Mouse (Mus musculus): ENCODE measurements around the gene Adamts2.
A peak's percentile ranks its signal among the peaks of the same experiment; 100 is the strongest.

The Adamts2 gene

GRCm38 (mm10) chr11:50601641-50602355 lies at the start of gene Adamts2:
Gene Adamts2, plus strand, starts transcription at chr11:50602084.
- DNase-seq (ENCODE audit: low spot score in 2 of 2) = no peak

DNA sequence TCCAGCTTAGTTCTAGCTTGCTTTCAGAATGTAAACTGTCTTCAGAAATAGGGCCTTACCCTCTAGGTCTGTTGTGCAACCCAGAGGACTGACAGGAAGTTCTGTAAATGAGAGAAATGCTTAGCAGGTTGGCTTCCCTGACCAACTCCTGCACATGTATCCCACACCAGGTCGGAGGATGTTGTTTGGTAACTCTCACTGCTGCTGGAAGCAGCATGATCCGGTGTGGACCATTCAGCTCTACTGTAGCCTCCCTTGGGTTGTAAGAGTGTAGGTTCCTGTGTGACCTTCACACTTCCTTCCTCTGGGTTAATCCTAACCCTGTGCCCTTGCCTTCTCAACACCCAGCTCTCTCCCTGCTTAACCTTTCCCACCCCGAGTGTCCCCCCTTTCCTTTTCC lies 44.8 kb upstream of the Adamts2 start:
- DNase-seq (ENCODE audit: low spot score in 2 of 2) = no peak

GRCm38 (mm10) chr11:50559108-50559507 lies 42.8 kb upstream of the Adamts2 start:
- DNase-seq (ENCODE audit: low spot score in 2 of 2) = no peak

GRCm38 (mm10) chr11:50565466-50566211 lies 36.2 kb upstream of the Adamts2 start:
- peak in 1 of 2 experiments; percentile 20 for DNase-seq (ENCODE audit: low spot score in 2 of 2)

DNA sequence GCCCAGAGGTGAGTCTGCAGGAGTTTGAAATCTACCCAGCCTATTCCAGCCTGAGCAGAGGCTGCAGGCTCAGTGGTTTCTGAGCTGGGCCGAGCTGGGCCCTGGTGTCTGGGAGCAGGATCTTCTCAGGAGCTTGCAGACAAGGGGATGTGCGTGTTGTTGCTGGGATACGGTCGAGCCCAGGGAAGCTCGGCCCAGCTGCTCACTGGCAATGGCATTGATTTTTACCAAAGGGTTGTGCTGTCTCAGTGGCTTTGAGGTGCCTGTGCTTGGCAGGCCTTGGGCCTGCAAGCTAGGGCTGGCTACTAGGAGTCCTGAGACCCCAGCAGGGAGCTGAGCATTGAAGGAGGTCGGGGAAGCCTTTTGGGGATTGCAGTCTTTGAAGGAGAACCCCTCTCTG lies 30.4 kb upstream of the Adamts2 start:
- no peak for DNase-seq (ENCODE audit: low spot score in 2 of 2)

DNA sequence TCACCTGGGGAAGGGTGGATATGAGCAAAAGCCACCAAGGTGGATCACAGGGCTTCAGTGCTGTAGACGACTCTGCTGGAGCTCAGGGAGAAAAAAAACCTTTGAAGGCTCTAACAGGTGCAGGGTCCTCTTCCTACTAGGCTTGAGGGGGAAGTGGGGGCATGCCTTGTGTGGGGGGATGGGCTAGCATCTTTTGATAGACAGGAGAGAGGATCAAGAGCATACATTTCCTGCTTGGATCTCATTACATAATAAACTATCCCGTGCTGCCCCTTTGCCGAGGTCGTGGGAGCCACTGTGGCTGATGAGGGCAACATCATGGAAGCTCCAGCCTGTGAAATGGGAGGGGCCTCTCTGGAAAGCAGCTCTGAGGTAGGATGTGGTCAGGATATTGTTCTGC lies 25.4 kb upstream of the Adamts2 start:
- DNase-seq (ENCODE audit: low spot score in 2 of 2) = no peak

GRCm38 (mm10) chr11:50587026-50587425 lies 14.9 kb upstream of the Adamts2 start:
- peak in 1 of 2 experiments; percentile 51 for DNase-seq (ENCODE audit: low spot score in 2 of 2)

DNA sequence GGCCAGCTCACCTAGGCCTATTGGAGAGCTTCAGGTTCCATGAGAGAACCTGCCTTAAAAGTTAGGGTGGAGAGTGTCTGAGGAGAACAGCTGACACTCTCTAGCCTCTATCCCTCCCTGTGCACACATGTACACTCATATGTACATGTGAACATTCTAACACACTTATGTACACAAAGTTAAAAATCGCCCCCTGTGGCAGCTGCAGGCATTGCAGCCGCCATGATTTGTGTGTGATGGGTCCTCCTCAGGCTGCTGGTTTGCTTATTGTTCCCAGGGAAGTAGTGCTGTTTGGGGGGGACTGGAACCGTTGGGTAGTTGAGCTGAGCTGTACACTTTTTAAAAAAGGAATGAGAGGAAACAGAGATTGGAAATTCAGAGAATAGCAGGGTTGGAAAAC lies 14.1 kb upstream of the Adamts2 start:
- peak; percentile 18 to 64 for DNase-seq (ENCODE audit: low spot score in 2 of 2)

DNA sequence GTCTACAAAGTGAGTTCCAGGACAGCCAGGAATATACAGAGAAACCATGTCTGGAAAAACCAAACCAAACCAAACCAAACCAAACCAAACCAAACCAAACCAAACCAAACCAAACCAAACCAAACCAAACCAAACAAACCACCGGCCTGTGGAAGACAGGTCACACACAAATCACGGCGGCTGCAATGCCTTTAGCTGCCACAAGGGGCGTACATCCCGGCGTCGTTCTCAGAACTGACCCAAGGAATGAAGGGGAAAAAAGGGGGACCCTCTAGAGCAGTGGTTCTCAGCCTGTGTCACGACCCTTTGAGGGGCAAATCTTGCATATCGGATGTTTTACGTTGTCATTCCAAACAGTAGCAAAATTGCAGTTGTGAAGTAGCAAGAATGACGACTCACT lies 12.8 kb upstream of the Adamts2 start:
- peak; percentile 29 to 62 for DNase-seq (ENCODE audit: low spot score in 2 of 2)

GRCm38 (mm10) chr11:50591053-50591452 lies 10.8 kb upstream of the Adamts2 start:
- no peak for DNase-seq (ENCODE audit: low spot score in 2 of 2)

DNA sequence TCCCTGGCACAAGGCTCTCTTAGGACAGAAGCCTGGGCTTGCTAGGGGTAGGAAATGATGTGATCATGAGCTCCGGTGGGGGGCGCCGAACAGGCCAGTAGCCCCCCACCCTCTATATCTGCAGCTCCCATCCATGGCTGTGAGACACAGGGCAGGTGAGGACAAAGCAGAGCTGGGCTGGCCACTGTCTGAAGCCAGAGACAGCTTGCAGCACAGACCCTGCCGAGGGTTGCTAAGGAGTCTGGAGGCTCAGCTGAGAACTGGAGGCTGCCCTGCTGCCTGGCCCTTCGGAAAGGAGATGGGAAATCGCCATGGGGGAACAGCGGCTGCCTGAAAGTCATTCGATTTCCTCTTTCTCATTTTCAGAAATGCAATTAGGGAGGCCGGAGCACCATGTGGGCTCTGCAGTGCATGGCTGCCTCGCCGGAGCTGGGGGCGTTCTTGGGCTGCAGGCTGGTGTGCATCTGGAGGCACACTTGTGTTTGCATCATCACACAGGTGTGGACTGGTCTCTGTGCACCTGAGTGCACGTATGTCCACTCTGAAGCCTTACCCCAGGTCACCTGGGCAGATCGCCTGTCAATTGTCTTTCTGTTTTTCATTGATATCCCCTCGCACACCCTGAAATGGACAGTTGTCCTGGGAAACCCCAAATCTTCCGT lies 8.9 kb upstream of the Adamts2 start:
- DNase-seq (ENCODE audit: low spot score in 2 of 2) = no peak

GRCm38 (mm10) chr11:50596571-50596970 lies 5.3 kb upstream of the Adamts2 start:
- DNase-seq (ENCODE audit: low spot score in 2 of 2) = no peak

DNA sequence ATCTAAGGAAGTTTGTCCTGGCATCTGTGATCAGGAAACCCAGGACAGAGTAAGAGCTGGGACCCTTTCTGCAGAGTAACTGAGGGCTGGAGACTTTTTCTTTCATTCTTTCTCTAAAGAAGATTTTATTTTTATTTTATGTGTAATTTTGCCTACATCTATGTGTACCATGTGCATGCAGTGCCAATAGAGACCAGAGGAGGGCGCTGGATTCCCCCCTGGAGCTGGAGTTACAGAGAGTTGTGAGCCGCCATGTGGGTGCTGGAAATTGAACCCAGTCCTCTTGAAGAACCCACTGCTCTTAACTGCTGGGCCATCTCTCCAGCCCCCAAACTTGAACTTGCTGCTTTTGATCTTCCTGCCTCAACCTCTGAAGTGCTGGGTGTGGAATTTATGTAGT lies 2.7 kb upstream of the Adamts2 start:
- DNase-seq (ENCODE audit: low spot score in 2 of 2) = no peak

- DNase-seq (ENCODE audit: low spot score in 2 of 2) = no peak
Measured at GRCm38 (mm10) chr11:50602356-50603081, 635 bp downstream of the Adamts2 start.

DNA sequence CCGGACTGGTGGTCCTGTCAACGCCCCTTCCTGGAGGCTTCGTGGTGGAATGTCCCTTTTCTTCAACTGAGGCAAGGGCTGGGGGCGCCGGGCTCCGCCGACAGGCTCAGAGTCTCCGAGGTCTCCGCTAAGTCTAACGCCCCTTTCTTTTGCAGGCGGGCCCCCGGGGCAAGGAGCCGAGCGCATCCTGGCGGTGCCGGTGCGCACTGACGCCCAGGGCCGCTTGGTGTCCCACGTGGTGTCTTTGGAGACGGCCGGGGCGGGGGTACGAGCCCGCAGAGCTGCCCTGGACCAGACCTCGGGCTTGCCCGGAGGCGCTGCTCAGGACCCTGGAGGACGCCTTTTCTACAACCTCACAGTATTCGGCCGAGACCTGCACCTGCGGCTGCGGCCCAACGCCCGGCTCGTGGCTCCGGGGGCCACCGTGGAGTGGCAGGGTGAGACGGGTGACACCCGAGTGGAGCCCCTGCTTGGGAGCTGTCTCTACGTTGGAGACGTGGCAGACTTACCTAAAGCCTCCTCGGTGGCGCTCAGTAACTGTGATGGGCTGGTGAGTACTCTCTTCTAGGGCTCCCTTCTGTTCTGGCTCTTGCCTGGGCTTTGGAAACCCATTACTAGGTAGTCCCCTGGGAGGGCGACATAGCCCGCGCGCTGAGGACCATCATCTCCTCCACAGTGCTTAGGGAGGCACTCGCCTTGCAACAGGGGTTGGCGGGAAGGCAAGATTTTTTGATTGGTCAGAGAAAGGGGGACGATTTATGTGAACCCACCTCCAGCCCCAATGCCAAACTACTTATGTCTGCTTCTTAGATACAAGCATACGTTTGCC lies 1.4 kb downstream of the Adamts2 start:
- DNase-seq (ENCODE audit: low spot score in 2 of 2) = no peak

DNA sequence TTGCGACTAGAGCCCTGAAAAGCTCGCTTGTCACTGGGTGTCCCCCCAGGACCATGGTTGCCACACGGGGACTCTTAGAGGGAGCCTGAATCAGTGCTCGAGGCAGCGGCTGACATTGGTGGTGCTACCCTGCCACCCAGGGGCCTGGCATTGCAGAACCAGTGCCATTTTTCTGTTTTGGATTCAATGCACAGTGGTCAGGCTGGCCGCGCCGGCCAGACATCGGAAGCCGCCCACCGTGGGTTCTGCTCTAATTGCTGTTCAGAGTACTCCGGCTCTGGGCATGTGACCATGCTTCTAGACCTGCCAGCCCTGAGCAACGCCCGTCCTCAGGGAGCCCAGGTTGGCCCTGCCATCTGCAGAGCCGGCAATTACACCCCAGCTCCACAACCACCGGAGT lies 2.5 kb downstream of the Adamts2 start:
- DNase-seq (ENCODE audit: low spot score in 2 of 2) = no peak

DNA sequence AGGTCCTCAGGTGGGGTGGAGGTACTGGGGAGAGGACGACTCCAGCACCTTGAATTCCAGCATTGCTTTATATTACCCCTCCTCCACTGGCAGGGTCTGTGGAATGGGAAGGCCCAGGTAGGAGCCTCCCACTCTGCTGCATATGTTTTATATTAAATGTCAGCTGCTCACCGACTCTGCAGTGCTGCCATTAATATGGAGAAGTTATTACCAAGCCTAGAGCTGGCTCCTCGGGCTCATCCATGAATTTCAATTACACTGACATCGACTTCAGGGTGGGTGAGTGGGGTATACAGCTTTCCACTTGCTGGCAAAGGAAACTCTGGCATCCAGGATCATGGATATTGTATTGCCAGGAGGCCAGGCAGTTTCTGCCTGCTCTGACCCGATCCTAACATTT lies 9.3 kb downstream of the Adamts2 start:
- no peak for DNase-seq (ENCODE audit: low spot score in 2 of 2)

GRCm38 (mm10) chr11:50617015-50617543 lies 15.2 kb downstream of the Adamts2 start:
- no peak for DNase-seq (ENCODE audit: low spot score in 2 of 2)

GRCm38 (mm10) chr11:50620926-50621325 lies 19.0 kb downstream of the Adamts2 start:
- no peak for DNase-seq (ENCODE audit: low spot score in 2 of 2)

- no peak for DNase-seq (ENCODE audit: low spot score in 2 of 2)
Measured at GRCm38 (mm10) chr11:50621364-50621763, 19.5 kb downstream of the Adamts2 start.

GRCm38 (mm10) chr11:50622238-50622726 lies 20.4 kb downstream of the Adamts2 start:
- DNase-seq (ENCODE audit: low spot score in 2 of 2) = no peak
